Mouse (Mus musculus): Measurements from ENCODE around the gene Tbcb.

DNA sequence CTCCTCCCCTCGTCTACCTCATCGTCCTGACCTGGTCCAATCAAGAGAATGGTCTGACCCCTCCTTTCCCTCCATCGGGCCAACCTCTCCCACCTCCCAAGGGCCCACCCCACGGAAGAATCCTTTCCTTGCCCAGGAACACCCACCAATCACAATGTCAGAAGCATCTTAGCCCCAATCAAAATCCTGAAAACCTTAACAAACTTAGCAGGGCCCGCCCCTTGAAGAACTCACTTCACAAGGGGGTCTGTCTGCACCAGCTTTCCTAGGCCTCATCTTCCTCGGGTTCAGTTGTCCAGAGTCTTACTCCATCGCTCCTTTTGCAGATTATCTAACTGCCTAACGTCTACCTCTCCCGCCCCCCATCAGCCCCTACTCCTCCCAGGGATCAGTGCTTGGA lies 39.1 kb downstream of the Tbcb start:
- TF ChIP-seq CTCF (IDR thresholded peaks at IDR 0.05; ENCODE audit: low read depth), result no peak
- TF ChIP-seq EP300 (IDR thresholded peaks at IDR 0.05; ENCODE audit: low read depth), result no peak
